Comparison of ENCODE assay signal across 19 mouse cellular contexts in the genomic region with DNA sequence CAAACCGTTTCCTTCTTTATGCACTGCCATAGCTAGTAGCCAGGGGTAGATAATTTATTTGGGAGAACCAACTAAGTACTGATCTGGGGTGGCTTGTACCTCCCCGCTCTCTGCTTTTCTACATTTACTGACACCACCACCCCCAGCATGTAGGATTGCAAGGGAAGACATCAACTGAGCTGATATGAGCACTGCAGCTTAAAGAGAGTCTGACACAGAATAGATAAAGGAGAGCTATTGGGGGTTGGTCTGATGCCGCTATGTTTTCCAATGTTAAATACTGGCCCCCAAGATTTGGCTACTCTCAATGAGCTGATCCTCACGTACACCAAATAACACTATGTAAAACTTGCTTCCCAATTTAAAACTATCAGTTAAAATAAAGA.
DNase-seq lines count a peak whose midpoint lies in the region; ATAC-seq lines count a peak whose summit lies in the region.
"Had no signal": no experiment of that assay in that cellular context is flagged by ENCODE, and none has a peak within 500 bp of the region (broad histone marks: within the 10 kb centered on the region; RNA-seq: fewer than 3 reads in every experiment).

No protein-coding gene starts in this region.

- H3K4me1 ChIP-seq in liver, embryonic 13.5 days (replicated peaks): peaks cover 35% of the 10 kb centered on the region
- H3K4me1 ChIP-seq: forebrain, embryonic 12.5 days; hindbrain, embryonic 13.5 days; limb, embryonic 15.5 days had no signal

- WGBS in liver, embryonic 13.5 days (ENCODE audit: insufficient replicate concordance): 20% methylated on average over 4 of the region's 4 CpGs

- no peak overlapping the region; the same call in 1 of the 2 replicates for H3K4me3 ChIP-seq in liver, embryonic 13.5 days (replicated peaks)
- H3K4me3 ChIP-seq: forebrain, embryonic 12.5 days; hindbrain, embryonic 13.5 days; limb, embryonic 15.5 days had no signal

- H3K27ac ChIP-seq in liver, embryonic 13.5 days: peak overlapping the region; percentile 74
- H3K27ac ChIP-seq: forebrain, embryonic 12.5 days; hindbrain, embryonic 13.5 days; limb, embryonic 15.5 days; macrophage had no signal

- no peaks in the 10 kb centered on the region for H3K9me3 ChIP-seq in liver, embryonic 13.5 days (replicated peaks)
- H3K9me3 ChIP-seq: forebrain, embryonic 12.5 days; hindbrain, embryonic 13.5 days; limb, embryonic 15.5 days had no signal

- H3K9ac ChIP-seq in liver, embryonic 13.5 days: no peak overlapping the region
- H3K9ac ChIP-seq: forebrain, embryonic 12.5 days; hindbrain, embryonic 13.5 days; limb, embryonic 15.5 days had no signal

- H3K36me3 ChIP-seq in liver, embryonic 13.5 days: no peaks in the 10 kb centered on the region
- H3K36me3 ChIP-seq: forebrain, embryonic 12.5 days; hindbrain, embryonic 13.5 days; limb, embryonic 15.5 days had no signal

- peak; percentile 74 for ATAC-seq in common myeloid progenitor, adult 5-6 weeks (replicated peaks; ENCODE audit: low read depth, poor library complexity, severe bottlenecking)
- peak; percentile 94 for ATAC-seq in liver, embryonic 13.5 days (ENCODE audit: low read depth)
- peak; percentile 83 for ATAC-seq in megakaryocyte-erythroid progenitor cell, adult 5-6 weeks (replicated peaks; ENCODE audit: low FRiP score, low TSS enrichment, poor library complexity, severe bottlenecking)

- peak overlapping the region; percentile 34 for H3K4me2 ChIP-seq in liver, embryonic 13.5 days
- H3K4me2 ChIP-seq: forebrain, embryonic 12.5 days; heart, embryonic 11.5 days; hindbrain, embryonic 13.5 days; limb, embryonic 15.5 days; midbrain, embryonic 11.5 days had no signal

- H3K27me3 ChIP-seq in liver, embryonic 13.5 days: no peaks in the 10 kb centered on the region
- H3K27me3 ChIP-seq: forebrain, embryonic 12.5 days; hindbrain, embryonic 13.5 days; limb, embryonic 15.5 days had no signal

- DNase-seq in heart, adult 11 months: peak; percentile 31
- no peak for DNase-seq in heart, adult 18-20 months
- peak; percentile 44 for DNase-seq in liver, embryonic 13.5 days
- no peak for DNase-seq in ovary, postnatal 10 days (ENCODE audit: low spot score)
- no peak for DNase-seq in cerebellum, adult 9-11 months
- DNase-seq: adrenal gland, postnatal 14 days; cerebellum, postnatal 10 days; gastrocnemius, postnatal 25 days; kidney, adult 18-20 months; kidney, postnatal 4 days; thymus, postnatal 14 days had no signal

Comparison
In these comparisons a context has a peak if more than half of its experiments do, and no peak if none do; other contexts are left out.
1. DNase-seq: peak in heart, adult 11 months (single experiment) and liver, embryonic 13.5 days (single experiment); none in heart, adult 18-20 months (0 of 2), ovary, postnatal 10 days (single experiment) and cerebellum, adult 9-11 months (single experiment).
2. Peak in every context shown above with its lines, with median percentiles within 50 percentile points of each other: ATAC-seq.